9 mouse cellular contexts compared by ENCODE assay signal in the genomic region with DNA sequence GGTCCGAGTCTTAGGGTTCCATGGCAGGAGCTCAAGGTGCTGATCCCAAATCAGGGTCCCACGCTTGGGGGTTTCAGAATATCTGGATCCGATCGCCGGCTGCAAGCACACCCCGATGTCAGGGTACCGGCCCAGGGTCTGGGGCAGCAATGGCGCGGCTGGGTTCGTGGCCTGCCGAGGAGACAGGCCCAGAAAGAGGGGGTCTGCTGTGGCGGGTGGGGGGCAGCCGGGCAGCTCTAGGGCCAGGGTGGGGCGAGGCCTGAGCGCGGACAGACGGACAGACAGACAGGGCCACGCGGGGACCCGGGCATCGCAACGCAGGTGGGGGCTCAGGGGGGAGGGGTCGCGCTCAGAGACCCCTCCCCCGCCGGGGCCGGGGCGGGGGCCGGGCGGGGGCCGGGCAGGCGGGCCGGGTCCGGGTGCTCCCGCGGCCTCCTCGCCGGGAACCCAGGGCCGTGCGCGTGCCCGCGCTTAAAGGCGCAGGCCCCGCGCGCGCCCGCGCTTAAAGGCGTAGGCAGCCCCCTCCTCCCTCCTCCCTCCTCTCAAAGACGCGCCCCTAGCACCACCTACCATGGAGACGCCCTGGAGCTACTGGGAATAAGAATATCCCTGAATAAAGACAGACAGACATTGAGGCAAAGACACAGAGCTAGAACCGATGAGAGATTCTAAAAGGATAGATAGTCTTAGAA. TPM values are rescaled to one million over a fixed set of nuclear protein-coding genes. Genes with fewer than 3 reads are reported as not detected.
DNase-seq lines count a peak whose midpoint lies in the region; ATAC-seq lines count a peak whose summit lies in the region.
"Had no signal": no experiment of that assay in that cellular context is flagged by ENCODE, and none has a peak within 500 bp of the region (broad histone marks: within the 10 kb centered on the region; RNA-seq: fewer than 3 reads in every experiment).

Lrfn3 (minus strand) TSS at position 121 of the 692 bp plus-strand sequence.

- H3K4me2 ChIP-seq in liver, embryonic 12.5 days, result peak within 1 kb of the TSS; percentile 63

- peak within 1 kb of the TSS; percentile 55 for H3K4me3 ChIP-seq in liver, embryonic 12.5 days

- WGBS in liver, embryonic 12.5 days (ENCODE audit: insufficient replicate concordance), result 3% methylated on average over 50 of the region's 55 CpGs

- H3K27ac ChIP-seq in liver, embryonic 12.5 days, result no peak within 1 kb of the TSS

- 0 out of 2 replicates have a peak, but pooled peaks cover 9% of the 10 kb centered on the region for H3K4me1 ChIP-seq in liver, embryonic 12.5 days

- no peak for ATAC-seq in liver, embryonic 12.5 days

- H3K27me3 ChIP-seq in liver, embryonic 12.5 days (replicated peaks), result peaks cover 78% of the 10 kb centered on the region

- peak; percentile 76 for DNase-seq in layer of hippocampus, adult 11-12 months (ENCODE audit: low spot score)
- DNase-seq in layer of hippocampus, adult 9-10 months (ENCODE audit: low spot score), result no peak
- DNase-seq in cerebellum, postnatal 14 days, result peak; percentile 83 to 86
- DNase-seq in gastrocnemius, postnatal 14 days, result peak; percentile 47
- peak; percentile 70 to 77 for DNase-seq in kidney, postnatal 25 days
- peak; percentile 57 for DNase-seq in retina, adult 2 months (ENCODE audit: low read depth, low spot score)
- DNase-seq in c-Kit-positive CD71-positive TER-119-positive erythroid progenitor cells, embryonic 14.5 days (ENCODE audit: low spot score), result no peak

- intact Hi-C loops in gastrocnemius, postnatal 14 days (cut with DNase I; ENCODE audit: low total_unique reads), result no loop called here

- H3K9me3 ChIP-seq in liver, embryonic 12.5 days (replicated peaks), result no peaks in the 10 kb centered on the region
- H3K9me3 ChIP-seq: G1E had no signal

- H3K9ac ChIP-seq in liver, embryonic 12.5 days, result peak within 1 kb of the TSS; percentile 59

- H3K36me3 ChIP-seq in liver, embryonic 12.5 days, result no peaks in the 10 kb centered on the region; the same call in 1 of the 2 replicates
- H3K36me3 ChIP-seq: G1E had no signal

RNA-seq across cellular contexts. Expression of gene Lrfn3, which starts in this region (rescaled TPM):
- total RNA-seq in gastrocnemius, postnatal 14 days (2021), result 1 to 10 TPM; 1.5 to 1.8 TPM
- polyA plus RNA-seq in liver, embryonic 12.5 days (2016; fragmentation: Nextera tagmentation; extraction: Ambion mirVana), result 1.9 and 2.1 TPM in 2 replicates
- polyA plus RNA-seq: G1E had no signal

Comparison
In these comparisons a context has a peak if more than half of its experiments do, and no peak if none do; other contexts are left out.
1. DNase-seq: peak in layer of hippocampus, adult 11-12 months (single experiment), cerebellum, postnatal 14 days (2 of 2), gastrocnemius, postnatal 14 days (single experiment), kidney, postnatal 25 days (2 of 2) and retina, adult 2 months (single experiment); none in layer of hippocampus, adult 9-10 months (single experiment) and c-Kit-positive CD71-positive TER-119-positive erythroid progenitor cells, embryonic 14.5 days (single experiment).